Mouse (Mus musculus): ENCODE measurements around the gene Scgb3a1.

DNA sequence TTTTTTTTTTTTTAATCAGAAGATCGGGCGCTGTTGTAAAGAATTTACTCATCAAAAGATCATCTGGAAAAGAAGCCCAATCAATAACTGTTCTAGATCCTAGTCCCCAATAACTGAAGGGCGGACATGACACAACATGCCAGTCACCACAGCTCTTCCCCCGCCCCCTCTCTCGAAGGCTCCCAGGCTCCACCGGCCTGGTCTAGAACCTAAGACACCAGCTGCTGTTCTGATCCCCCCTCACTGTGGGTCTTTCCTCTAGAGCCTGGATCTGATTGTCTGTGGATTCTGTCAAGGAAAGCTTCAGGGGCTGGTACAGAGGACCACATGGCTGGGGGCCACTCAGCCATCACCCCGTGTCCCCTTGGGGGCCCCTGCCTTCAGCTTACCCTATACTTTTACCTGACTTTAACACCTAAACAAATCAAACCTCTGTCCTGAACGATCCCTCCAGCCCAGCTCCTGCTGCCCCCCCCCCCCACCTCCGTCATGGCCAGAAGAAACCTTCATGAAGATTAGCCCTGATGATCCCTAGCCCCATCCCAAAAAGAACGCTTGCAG lies 11.6 kb upstream of the Scgb3a1 start:
- TF ChIP-seq CTCF (IDR thresholded peaks at IDR 0.05; ENCODE audit: control insufficient read depth, insufficient read depth, insufficient replicate concordance, low read depth, low read length) (no peak), POLR2A (IDR thresholded peaks at IDR 0.05; ENCODE audit: control insufficient read depth, low read depth, low read length) (no peak)

Data from testis, adult 2 months (tissue).